Mouse (Mus musculus) thymus, adult 2 months (tissue): Measurements from ENCODE around the gene Fhdc1.

Source experiments
- CTCF ChIP-seq: fragments of 200-500 bp; IDR thresholded peaks from 2 replicates; pipeline ENCODE4 v1.5.1; 2012; ENCODE audit warnings: mild to moderate bottlenecking, control low read depth, low read length, moderate library complexity, borderline replicate concordance; ENCODE audit not compliant: control insufficient read depth, poor library complexity, insufficient read depth; ENCODE audit errors: extremely low read depth
- POLR2A ChIP-seq: fragments of 200-500 bp; IDR thresholded peaks from 2 replicates; pipeline ENCODE4 v1.6.1; 2012; ENCODE audit warnings: mild to moderate bottlenecking, low read length, control low read depth, moderate library complexity; ENCODE audit not compliant: control insufficient read depth, poor library complexity, insufficient read depth; ENCODE audit errors: extremely low read depth

DNA sequence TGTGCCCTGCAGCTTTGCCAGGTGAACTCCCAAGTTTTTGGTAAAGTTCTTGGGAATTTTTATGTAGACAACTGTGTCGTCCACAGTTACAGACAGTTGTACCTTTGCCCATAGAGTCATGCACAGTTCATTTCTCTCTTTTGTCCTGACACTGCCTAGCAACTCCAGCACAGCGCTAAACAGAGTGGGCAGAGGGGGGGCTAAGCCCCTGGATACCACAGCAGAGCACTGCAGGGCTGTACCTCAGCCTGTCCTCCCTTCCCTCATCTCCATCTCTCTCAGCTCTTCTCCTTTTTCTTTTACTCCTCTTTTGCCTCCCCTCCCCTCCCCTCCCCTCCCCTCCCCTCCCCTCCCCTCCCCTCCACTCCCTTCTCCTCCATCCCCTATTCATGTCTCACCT lies 77.5 kb downstream of the Fhdc1 start:
- TF ChIP-seq POLR2A (no peak), CTCF (no peak)
